Mouse (Mus musculus) thymus, postnatal 0 days (tissue): ENCODE measurements at regions not wholly inside any gene's neighbourhood (a gene's known extent, or its start where the extent isn't known, plus 50 kb on each side); places are given as distances from the start of the nearest gene placed in this dataset.
"Not testable (repeated sequence)": the region's sequence is repeated elsewhere in the genome, so short reads cannot be mapped to it uniquely, and the experiment has no call there.

Experiments
- DNase-seq: peaks from one replicate; pipeline ENCODE4 v3.0.0-alpha.2; 2015; ENCODE audit warnings: low spot score

- DNase-seq, result no peak
These were observed 193.3 kb upstream of the Tmc3 start for GRCm38 (mm10) chr7:83391388-83391787.

DNA sequence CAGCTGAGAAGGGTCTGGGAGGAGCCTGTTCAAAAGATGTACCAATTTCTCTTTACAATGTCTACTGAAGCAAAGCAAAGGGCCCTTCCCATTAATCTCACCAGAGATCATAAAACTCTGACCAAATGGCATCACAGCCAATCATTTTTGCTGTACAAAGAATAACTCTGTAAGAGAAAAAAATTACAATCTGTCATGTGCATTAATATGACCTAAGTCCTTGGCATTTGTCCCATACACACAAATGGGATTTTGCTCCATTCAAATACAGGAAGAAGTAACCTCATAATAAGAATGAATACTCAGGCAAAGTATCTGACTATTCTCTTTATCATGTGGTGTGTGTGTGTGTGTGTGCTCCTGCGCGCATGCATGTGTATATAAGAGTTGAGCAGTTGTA lies 192.5 kb upstream of the Tmc3 start:
- DNase-seq, result no peak

GRCm38 (mm10) chr7:83392625-83393024 lies 192.1 kb upstream of the Tmc3 start:
- DNase-seq, result no peak

DNA sequence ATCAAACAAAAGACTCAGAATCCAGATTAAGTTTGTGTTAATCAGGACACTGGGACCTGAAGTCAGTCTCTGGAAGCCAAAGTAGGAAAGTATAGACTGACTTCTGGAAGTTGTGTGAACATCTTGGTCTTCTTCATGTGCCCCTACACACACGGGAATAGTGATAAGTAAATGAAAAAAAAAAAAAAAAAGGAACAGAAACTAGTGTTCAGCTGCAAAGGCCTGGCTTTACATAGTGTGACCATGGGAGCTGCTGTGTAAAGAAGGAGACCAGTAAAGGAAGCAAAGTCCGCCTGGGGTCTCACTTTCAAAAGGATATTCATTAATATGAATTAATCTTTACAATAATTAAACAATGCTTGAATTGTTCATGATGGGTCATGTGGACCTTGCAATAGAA lies 190.6 kb upstream of the Tmc3 start:
- DNase-seq, result no peak

- DNase-seq, result no peak
These were observed 185.1 kb upstream of the Tmc3 start for GRCm38 (mm10) chr7:83399668-83400067.

DNA sequence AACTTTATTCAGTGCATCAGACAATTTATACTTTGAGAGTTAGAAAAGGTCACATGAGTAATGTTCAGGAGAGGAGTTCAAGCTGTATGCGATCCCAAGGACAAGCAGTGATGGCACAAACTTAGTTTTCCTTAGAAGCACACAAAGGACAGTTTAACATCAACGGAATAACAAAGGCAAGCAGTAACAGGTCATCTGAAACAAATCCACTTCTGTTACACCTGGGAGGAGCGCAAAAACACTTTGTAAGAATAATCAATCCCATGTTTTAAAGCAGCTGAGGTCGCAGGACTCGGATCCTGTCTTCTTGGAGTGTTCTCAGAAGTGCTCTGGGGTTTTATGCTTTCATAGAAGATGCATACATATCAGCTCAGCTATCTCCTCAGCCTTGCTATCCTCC lies 183.7 kb upstream of the Tmc3 start:
- no peak for DNase-seq

- DNase-seq, result not testable (repeated sequence)
These were observed 172.0 kb upstream of the Tmc3 start for GRCm38 (mm10) chr7:83412745-83413144.

- no peak for DNase-seq
These were observed 154.7 kb upstream of the Tmc3 start for GRCm38 (mm10) chr7:83429929-83430556.

DNA sequence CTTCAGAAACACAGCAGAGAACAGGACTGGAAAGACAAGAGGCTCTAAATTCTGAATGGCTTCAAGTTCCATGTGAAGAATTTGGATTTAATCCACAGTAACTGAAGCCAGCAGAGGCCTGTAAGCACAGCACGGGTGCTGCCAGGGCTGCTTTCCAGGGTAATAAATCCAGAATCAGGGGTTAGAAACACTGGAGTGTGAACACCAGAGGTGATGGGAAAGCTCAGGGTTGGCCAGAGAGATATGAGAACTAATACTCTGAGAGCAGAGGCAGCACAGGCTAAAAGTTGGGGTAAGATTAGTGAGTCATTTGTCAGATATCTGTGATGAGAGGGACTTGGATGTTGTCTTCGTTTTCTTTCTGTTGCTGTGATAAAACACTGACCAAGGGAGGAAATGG lies 153.6 kb upstream of the Tmc3 start:
- DNase-seq, result no peak

- DNase-seq, result no peak
These were observed 151.9 kb upstream of the Tmc3 start for GRCm38 (mm10) chr7:83432843-83433242.

DNA sequence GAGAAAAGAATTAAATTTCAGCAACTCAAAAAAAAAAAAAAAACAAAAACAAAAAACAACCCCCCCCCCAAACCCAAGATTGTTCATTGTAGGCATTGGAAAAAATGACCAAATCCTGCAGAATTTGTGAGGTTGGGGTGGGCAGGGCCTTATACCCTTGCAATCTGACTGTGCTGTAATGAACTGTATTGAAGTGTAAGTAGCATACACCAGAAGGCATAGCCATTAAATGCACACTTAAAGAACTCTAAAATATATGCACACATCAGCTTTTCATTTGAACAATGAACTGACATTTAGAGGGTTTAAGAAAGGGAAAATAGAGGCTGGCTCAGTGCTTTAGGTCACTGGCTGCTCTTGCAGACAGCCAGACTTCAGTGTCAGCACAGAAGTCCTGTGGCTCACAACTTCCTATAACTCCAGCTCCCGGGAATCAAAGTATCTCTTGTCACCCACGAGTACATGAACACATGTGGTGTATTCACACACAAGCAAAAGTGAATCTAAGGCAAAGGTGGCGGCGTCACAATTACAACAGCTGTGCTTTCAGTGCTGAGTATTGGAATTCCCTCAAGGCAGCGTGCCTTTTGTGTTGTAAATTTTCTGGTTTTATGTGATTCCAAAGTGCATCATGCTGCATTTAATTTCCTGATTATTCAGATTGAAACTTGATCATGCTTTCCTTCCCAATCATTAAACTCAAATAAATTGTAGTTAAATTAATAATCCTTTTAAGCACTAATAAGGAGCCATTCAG lies 150.6 kb upstream of the Tmc3 start:
- DNase-seq, result no peak

GRCm38 (mm10) chr7:83438538-83439393 lies 146.0 kb upstream of the Tmc3 start:
- no peak for DNase-seq

DNA sequence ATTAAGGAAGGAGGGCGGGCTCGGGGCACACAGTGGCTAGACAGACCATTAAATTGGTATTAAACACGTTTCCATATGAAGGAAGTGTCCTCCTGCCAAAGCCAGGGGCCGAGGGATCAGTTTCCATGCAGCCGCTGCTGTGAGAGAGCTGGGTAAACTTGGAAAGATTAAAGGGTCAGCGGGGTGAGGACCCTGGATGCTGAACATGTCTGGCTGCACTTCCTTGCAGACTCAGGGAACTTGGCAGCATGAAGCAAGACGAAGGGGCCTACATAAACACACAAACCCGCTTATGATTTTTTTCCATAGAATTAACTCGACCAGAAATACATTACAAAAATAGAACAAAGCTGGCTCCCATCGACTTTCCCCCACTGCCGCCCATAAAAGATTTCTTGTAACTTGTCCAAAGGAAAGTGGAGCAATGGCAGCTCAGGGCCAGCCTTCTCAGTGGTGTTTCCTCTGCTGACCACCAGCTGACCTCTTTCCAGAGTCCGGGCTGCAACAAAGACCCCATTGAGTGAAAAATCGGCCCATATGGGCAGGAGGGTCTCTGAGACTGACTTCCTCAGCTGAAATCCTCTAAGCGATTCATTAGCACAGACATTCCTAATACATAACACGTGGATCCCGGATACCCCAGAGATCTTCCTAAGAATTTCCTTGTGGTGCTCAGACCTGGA lies 141.0 kb upstream of the Tmc3 start:
- no peak for DNase-seq

- no peak for DNase-seq
These were observed 140.5 kb upstream of the Tmc3 start for GRCm38 (mm10) chr7:83444279-83444615.

GRCm38 (mm10) chr7:83445181-83445926 lies 139.4 kb upstream of the Tmc3 start:
- no peak for DNase-seq

GRCm38 (mm10) chr7:83450346-83450745 lies 134.4 kb upstream of the Tmc3 start:
- no peak for DNase-seq

- no peak for DNase-seq
These were observed 132.4 kb upstream of the Tmc3 start for GRCm38 (mm10) chr7:83452309-83452708.

GRCm38 (mm10) chr7:83459520-83459919 lies 125.2 kb upstream of the Tmc3 start:
- no peak for DNase-seq

DNA sequence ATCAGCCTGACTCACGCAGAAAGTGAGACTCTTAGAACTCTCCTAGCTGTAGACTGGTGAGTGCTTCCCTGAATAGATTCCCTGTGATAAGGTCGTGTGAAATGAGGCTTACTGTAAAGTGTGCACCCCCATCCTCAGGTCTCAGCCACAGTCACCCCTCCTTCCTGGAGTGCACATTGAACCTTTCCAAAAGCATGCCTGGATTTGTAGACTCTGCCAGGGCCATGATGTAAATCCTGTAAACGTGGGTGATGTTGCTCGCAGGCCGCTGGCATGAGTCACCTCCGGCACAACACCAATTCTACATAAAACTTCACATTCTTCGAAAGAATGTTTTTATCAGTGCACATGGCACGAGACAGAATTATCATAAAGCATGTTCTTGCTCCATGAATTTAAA lies 117.7 kb upstream of the Tmc3 start:
- no peak for DNase-seq

DNA sequence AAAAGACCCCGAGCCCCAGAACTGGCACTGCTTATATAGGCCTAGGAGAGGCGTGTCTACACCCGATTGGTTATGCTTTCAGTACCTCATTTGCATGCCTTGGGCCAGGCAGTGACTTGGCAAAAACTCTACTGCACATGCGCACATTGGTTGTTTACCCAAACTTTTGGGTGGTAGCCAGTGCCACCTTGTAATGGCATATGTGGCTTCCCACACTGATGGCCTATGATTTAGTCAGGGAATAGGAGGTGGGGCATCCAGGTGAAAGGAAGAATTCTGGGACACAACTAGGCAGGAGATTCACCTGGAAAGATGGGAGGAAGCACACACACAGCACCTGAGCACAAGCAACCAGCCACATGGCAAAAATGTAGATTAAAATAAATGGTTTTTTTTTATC lies 114.9 kb upstream of the Tmc3 start:
- DNase-seq, result not testable (repeated sequence)

- no peak for DNase-seq
These were observed 113.6 kb upstream of the Tmc3 start for GRCm38 (mm10) chr7:83471111-83471510.
